Mouse (Mus musculus): ENCODE measurements at regions not wholly inside any gene's neighbourhood (a gene's known extent, or its start where the extent isn't known, plus 50 kb on each side); places are given as distances from the start of the nearest gene placed in this dataset.

GRCm38 (mm10) chr12:13669453-13669852 lies 400.5 kb downstream of the Nbas start:
- DNase-seq (ENCODE audit: low read depth): no peak

GRCm38 (mm10) chr12:13668485-13669022 lies 399.6 kb downstream of the Nbas start:
- DNase-seq (ENCODE audit: low read depth): no peak

GRCm38 (mm10) chr12:13639336-13639735 lies 370.4 kb downstream of the Nbas start:
- peak; percentile 42 for DNase-seq (ENCODE audit: low read depth)
